Mouse (Mus musculus) MEL (cell line): ENCODE results near the gene Rab8b. TPM values are rescaled to one million over a fixed set of nuclear protein-coding genes. Genes with fewer than 3 reads are reported as not detected.

Source experiments
- DNase-seq: peaks from one replicate; pipeline ENCODE4 v3.0.0; 2011; ENCODE audit warnings: low read depth, low spot score
- H3K27ac ChIP-seq: 2 replicates; pipeline ENCODE4 v1.5.1; 2012; ENCODE audit warnings: low read depth, mild to moderate bottlenecking, control low read depth, low read length, moderate library complexity; ENCODE audit not compliant: control insufficient read depth
- H3K27me3 ChIP-seq, 2 experiments: fragments of 150-350 bp in 1 of 2; sonication (generic) in 1 of 2; 2 replicates each; pipeline ENCODE4 v1.6.1; 2012; ENCODE audit warnings: low read length in 2 of 2, mild to moderate bottlenecking in 2 of 2, improper control_type of control experiment in 1 of 2, moderate library complexity in 1 of 2; ENCODE audit not compliant: insufficient read depth in 2 of 2, control insufficient read depth in 1 of 2
- H3K36me3 ChIP-seq, 2 experiments: 2 replicates each; pipeline ENCODE4 v1.6.1; 2012 to 2014; ENCODE audit warnings: low read length in 2 of 2, improper control_type of control experiment in 1 of 2, inconsistent platforms in 1 of 2, mild to moderate bottlenecking in 1 of 2; ENCODE audit not compliant: insufficient read depth in 2 of 2, control insufficient read depth in 1 of 2
- H3K4me1 ChIP-seq, 2 experiments: fragments of 150-350 bp in 1 of 2; sonication (generic) in 1 of 2; 2 replicates each; pipeline ENCODE4 v1.6.1; 2012; ENCODE audit warnings: low read length in 2 of 2, improper control_type of control experiment in 1 of 2, mild to moderate bottlenecking in 1 of 2; ENCODE audit not compliant: insufficient read depth in 2 of 2, control insufficient read depth in 1 of 2
- H3K4me3 ChIP-seq, 2 experiments: fragments of 150-350 bp in 1 of 2; sonication (generic) in 1 of 2; 2 replicates each; pipeline ENCODE4 v1.5.1; 2012; ENCODE audit warnings: low read depth in 2 of 2, low read length in 2 of 2, mild to moderate bottlenecking in 2 of 2, moderate library complexity in 2 of 2, control low read depth in 1 of 2, improper control_type of control experiment in 1 of 2; ENCODE audit not compliant: control insufficient read depth in 1 of 2, insufficient read depth in 1 of 2
- H3K79me2 ChIP-seq: 2 replicates; pipeline ENCODE4 v1.6.1; 2012; ENCODE audit warnings: mild to moderate bottlenecking, low read length, moderate library complexity; ENCODE audit not compliant: control insufficient read depth, poor library complexity, insufficient read depth
- H3K9ac ChIP-seq: 2 replicates; pipeline ENCODE4 v1.6.1; 2012; ENCODE audit warnings: low read depth, mild to moderate bottlenecking, control low read depth, low read length, moderate library complexity; ENCODE audit not compliant: control insufficient read depth, poor library complexity, severe bottlenecking
- H3K9me3 ChIP-seq: fragments of 150-350 bp; sonication (generic); replicated peaks from 2 replicates; pipeline ENCODE4 v1.6.1; 2012; ENCODE audit warnings: mild to moderate bottlenecking, low read length, improper control_type of control experiment, moderate library complexity; ENCODE audit not compliant: insufficient read depth
- BHLHE40 ChIP-seq: IDR thresholded peaks from 2 replicates; pipeline ENCODE4 v1.6.1; 2012; ENCODE audit warnings: low read depth, mild to moderate bottlenecking, inconsistent platforms, low read length, improper control_type of control experiment, borderline replicate concordance
- CHD1 ChIP-seq: IDR thresholded peaks from 2 replicates; pipeline ENCODE4 v1.6.1; 2012; ENCODE audit warnings: low read depth, mild to moderate bottlenecking, inconsistent platforms, low read length, improper control_type of control experiment
- CHD2 ChIP-seq: IDR thresholded peaks from 2 replicates; pipeline ENCODE4 v1.6.1; 2011; ENCODE audit warnings: low read length, improper control_type of control experiment
- CTCF ChIP-seq, 3 experiments: IDR thresholded peaks in 2 of 3; conservative IDR thresholded peaks in 1 of 3; 2 replicates each; pipeline ENCODE4 v1.5.1; 2011 to 2012; ENCODE audit warnings: low read length in 3 of 3, low read depth in 2 of 3, mild to moderate bottlenecking in 2 of 3, improper control_type of control experiment in 1 of 3, inconsistent platforms in 1 of 3, mixed read lengths in 1 of 3, moderate library complexity in 1 of 3; ENCODE audit not compliant: control insufficient read depth in 1 of 3, insufficient read depth in 1 of 3, poor library complexity in 1 of 3, severe bottlenecking in 1 of 3
- E2F4 ChIP-seq: IDR thresholded peaks from 2 replicates; pipeline ENCODE4 v1.6.1; 2011; ENCODE audit warnings: low read depth, low read length, improper control_type of control experiment, borderline replicate concordance
- ELF1 ChIP-seq: IDR thresholded peaks from 2 replicates; pipeline ENCODE4 v1.6.1; 2014; ENCODE audit warnings: low read depth, mild to moderate bottlenecking, inconsistent platforms, low read length, improper control_type of control experiment, moderate library complexity
- EP300 ChIP-seq, 2 experiments: IDR thresholded peaks; 2 replicates each; pipeline ENCODE4 v1.6.1; 2011; ENCODE audit warnings: improper control_type of control experiment in 2 of 2, low read length in 2 of 2, low read depth in 1 of 2, mild to moderate bottlenecking in 1 of 2
- GATA1 ChIP-seq: IDR thresholded peaks from 2 replicates; pipeline ENCODE4 v1.6.1; 2011; ENCODE audit warnings: low read depth, low read length, improper control_type of control experiment
- JUND ChIP-seq: IDR thresholded peaks from 2 replicates; pipeline ENCODE4 v1.6.1; 2011; ENCODE audit warnings: low read depth, mild to moderate bottlenecking, improper control_type of control experiment, low read length
- KAT2A ChIP-seq: conservative IDR thresholded peaks from 2 replicates; pipeline ENCODE4 v1.6.1; 2012; ENCODE audit warnings: low read depth, low read length, improper control_type of control experiment, inconsistent platforms
- MXI1 ChIP-seq: IDR thresholded peaks from 2 replicates; pipeline ENCODE4 v1.6.1; 2011; ENCODE audit warnings: mild to moderate bottlenecking, low read depth, low read length, improper control_type of control experiment
- MYB ChIP-seq: IDR thresholded peaks from 2 replicates; pipeline ENCODE4 v1.6.1; 2011; ENCODE audit warnings: mild to moderate bottlenecking, low read depth, low read length, improper control_type of control experiment
- MYC ChIP-seq: IDR thresholded peaks from 2 replicates; pipeline ENCODE4 v1.6.1; 2011; ENCODE audit warnings: low read depth, mild to moderate bottlenecking, low read length, improper control_type of control experiment, moderate library complexity
- NELFE ChIP-seq: IDR thresholded peaks from 2 replicates; pipeline ENCODE4 v1.6.1; 2011; ENCODE audit warnings: low read depth, low read length, improper control_type of control experiment
- NRF1 ChIP-seq: IDR thresholded peaks from 2 replicates; pipeline ENCODE4 v1.6.1; 2014; ENCODE audit warnings: low read depth, mild to moderate bottlenecking, inconsistent platforms, low read length, improper control_type of control experiment, moderate library complexity; ENCODE audit not compliant: poor library complexity, insufficient read depth, severe bottlenecking
- POLR2A ChIP-seq, 2 experiments: IDR thresholded peaks; 2 replicates each; pipeline ENCODE4 v1.6.1; 2011 to 2012; ENCODE audit warnings: low read length in 2 of 2, mild to moderate bottlenecking in 2 of 2, control low read depth in 1 of 2, improper control_type of control experiment in 1 of 2, low read depth in 1 of 2, moderate library complexity in 1 of 2; ENCODE audit not compliant: control insufficient read depth in 1 of 2, insufficient read depth in 1 of 2, poor library complexity in 1 of 2
- POLR2AphosphoS2 ChIP-seq: IDR thresholded peaks from 2 replicates; pipeline ENCODE4 v1.6.1; 2011; ENCODE audit warnings: low read length, improper control_type of control experiment
- POLR2AphosphoS5 ChIP-seq: IDR thresholded peaks from 2 replicates; pipeline ENCODE4 v1.6.1; 2012; ENCODE audit warnings: low read depth, borderline replicate concordance, mild to moderate bottlenecking, inconsistent platforms, low read length, moderate library complexity, mixed read lengths
- RAD21 ChIP-seq: IDR thresholded peaks from 2 replicates; pipeline ENCODE4 v1.6.1; 2011; ENCODE audit warnings: mild to moderate bottlenecking, low read depth, low read length, improper control_type of control experiment
- RCOR1 ChIP-seq: IDR thresholded peaks from 2 replicates; pipeline ENCODE4 v1.6.1; 2012; ENCODE audit warnings: low read depth, mild to moderate bottlenecking, inconsistent platforms, low read length, improper control_type of control experiment
- SIN3A ChIP-seq: IDR thresholded peaks from 2 replicates; pipeline ENCODE4 v1.6.1; 2012; ENCODE audit warnings: low read length, improper control_type of control experiment, inconsistent platforms
- SMC3 ChIP-seq: IDR thresholded peaks from 2 replicates; pipeline ENCODE4 v1.6.1; 2011; ENCODE audit warnings: low read depth, low read length, improper control_type of control experiment
- TAL1 ChIP-seq: IDR thresholded peaks from 2 replicates; pipeline ENCODE4 v1.6.1; 2012; ENCODE audit warnings: mild to moderate bottlenecking, inconsistent platforms, low read length, moderate library complexity, mixed read lengths
- USF1 ChIP-seq: IDR thresholded peaks from 2 replicates; pipeline ENCODE4 v1.6.1; 2014; ENCODE audit warnings: low read depth, mild to moderate bottlenecking, inconsistent platforms, low read length, improper control_type of control experiment, moderate library complexity
- ZC3H11A ChIP-seq: IDR thresholded peaks from 2 replicates; pipeline ENCODE4 v1.6.1; 2012; ENCODE audit warnings: low read depth, mild to moderate bottlenecking, inconsistent platforms, low read length, improper control_type of control experiment
- ZKSCAN1 ChIP-seq: IDR thresholded peaks from 2 replicates; pipeline ENCODE4 v1.6.1; 2012; ENCODE audit warnings: low read depth, mild to moderate bottlenecking, inconsistent platforms, low read length, improper control_type of control experiment, moderate library complexity
- ZNF384 ChIP-seq: IDR thresholded peaks from 2 replicates; pipeline ENCODE4 v1.6.1; 2012; ENCODE audit warnings: low read depth, mild to moderate bottlenecking, inconsistent platforms, low read length, improper control_type of control experiment
- polyA plus RNA-seq, 2 experiments: library from polyadenylated mRNA; stranded (reverse) in 1 of 2; unstranded in 1 of 2; fragments of >175 nt in 1 of 2; fragments of >200 nt in 1 of 2; gene quantifications; 2 replicates each; pipeline versions ENCODE4 v1.2.1 to v1.2.4; 2012; ENCODE audit warnings: low replicate concordance in 2 of 2, low read depth in 1 of 2; ENCODE audit not compliant: insufficient read length in 2 of 2, insufficient read depth in 1 of 2, missing spikeins in 1 of 2
- total RNA-seq: library from RNA; depleted of rRNA; stranded (reverse); fragments of 300-350 nt; gene quantifications from 2 replicates; pipeline ENCODE4 v1.2.3, GENCODE M21; 2012

Rab8b gene
- total and polyA plus RNA-seq, 3 experiments = 16.1 to 16.4 TPM; not detected in 1

- Histone ChIP-seq H3K4me1 (no peaks in the 10 kb centered on the region), H3K9me3 (no peaks in the 10 kb centered on the region)
- DNase-seq = no peak
- TF ChIP-seq RCOR1 (no peak), MYC (no peak), SMC3 (no peak), POLR2AphosphoS5 (no peak), GATA1 (no peak), CHD2 (no peak), CHD1 (no peak), ZC3H11A (no peak), EP300 (IDR thresholded peaks at IDR 0.05; ENCODE audit: low read depth in 1 of 2, low read length in 2 of 2) (no peak), KAT2A (no peak), NRF1 (no peak), MYB (no peak), NELFE (no peak), SIN3A (no peak), POLR2AphosphoS2 (no peak), MXI1 (no peak), ZNF384 (no peak), CTCF (IDR thresholded peaks at IDR 0.05 in 2 of 3, conservative IDR thresholded peaks at IDR 0.05 in 1 of 3; ENCODE audit: control insufficient read depth in 1 of 3, insufficient read depth in 1 of 3, low read depth in 2 of 3, low read length in 3 of 3, poor library complexity in 1 of 3, severe bottlenecking in 1 of 3) (no peak), TAL1 (no peak), POLR2A (IDR thresholded peaks at IDR 0.05; ENCODE audit: control insufficient read depth in 1 of 2, insufficient read depth in 1 of 2, low read depth in 1 of 2, low read length in 2 of 2, poor library complexity in 1 of 2) (no peak)
- TF ChIP-seq, all 39 proteins: peak for 0
- H3K9ac ChIP-seq = no peak overlapping the region
- no peak overlapping the region for H3K4me3 ChIP-seq
- no peaks in the 10 kb centered on the region; a peak in 1 of 4 replicates for H3K36me3 ChIP-seq
- H3K27ac ChIP-seq = no peak overlapping the region
- H3K27me3 ChIP-seq = no peaks in the 10 kb centered on the region
- no peaks in the 10 kb centered on the region for H3K79me2 ChIP-seq
Observed at GRCm38 (mm10) chr9:66880752-66881151, 38.7 kb downstream of the Rab8b start.

GRCm38 (mm10) chr9:66879486-66879885 is 40.0 kb downstream of the Rab8b start:
- TF ChIP-seq TAL1 = no peak
- TF ChIP-seq E2F4 = no peak
- no peak for TF ChIP-seq MYC
- TF ChIP-seq SMC3 = no peak
- TF ChIP-seq BHLHE40 = no peak
- no peak for TF ChIP-seq ZC3H11A
- no peak for TF ChIP-seq JUND
- no peak for TF ChIP-seq RAD21
- no peak for TF ChIP-seq NRF1
- no peak for TF ChIP-seq ELF1
- no peak for TF ChIP-seq USF1
- no peak for TF ChIP-seq CHD1
- TF ChIP-seq ZKSCAN1 = no peak
- Histone ChIP-seq H3K27me3 (no peaks in the 10 kb centered on the region), H3K9me3 (no peaks in the 10 kb centered on the region), H3K27ac (no peak overlapping the region), H3K9ac (no peak overlapping the region), H3K4me1 (no peaks in the 10 kb centered on the region), H3K4me3 (no peak overlapping the region), H3K79me2 (no peaks in the 10 kb centered on the region), H3K36me3 (no peaks in the 10 kb centered on the region; a peak in 1 of 4 replicates)
- no peak for DNase-seq
